Mouse (Mus musculus) mouse trophoblast stem cell (cell line): ENCODE data around the gene Elfn2.

Experiments used
- in situ Hi-C, 2 experiments: fragments of 300-500 bp; cut with MseI, MboI; formaldehyde crosslinking; loops; 2 replicates in 1 of 2; 3 replicates in 1 of 2; pipeline ENCODE4 v1.15.1; 2025

Elfn2 gene

GRCm38 (mm10) chr15:78726697-78727096 is 8.1 kb upstream of the Elfn2 start:
- in situ Hi-C loops: no loop called here

GRCm38 (mm10) chr15:78720532-78720931 is 2.0 kb upstream of the Elfn2 start:
- in situ Hi-C loops: no loop called here

GRCm38 (mm10) chr15:78720094-78720493 is 1.5 kb upstream of the Elfn2 start:
- in situ Hi-C loops: no loop called here

- in situ Hi-C loops: no loop called here
Observed at GRCm38 (mm10) chr15:78719416-78719815, 845 bp upstream of the Elfn2 start.

GRCm38 (mm10) chr15:78716936-78717335 is 1.6 kb downstream of the Elfn2 start:
- in situ Hi-C loops: no loop called here

GRCm38 (mm10) chr15:78715856-78716255 is 2.7 kb downstream of the Elfn2 start:
- in situ Hi-C loops: no loop called here

- in situ Hi-C loops: no loop called here
Observed at GRCm38 (mm10) chr15:78713751-78714150, 4.8 kb downstream of the Elfn2 start.

- in situ Hi-C loops: no loop called here
Observed at GRCm38 (mm10) chr15:78712335-78713258, 6.0 kb downstream of the Elfn2 start.

- in situ Hi-C loops: no loop called here
Observed at GRCm38 (mm10) chr15:78711935-78712334, 6.6 kb downstream of the Elfn2 start.

GRCm38 (mm10) chr15:78710634-78711033 is 7.9 kb downstream of the Elfn2 start:
- in situ Hi-C loops: no loop called here

- in situ Hi-C loops: no loop called here
Observed at GRCm38 (mm10) chr15:78709767-78710166, 8.8 kb downstream of the Elfn2 start.

GRCm38 (mm10) chr15:78706630-78707029 is 11.9 kb downstream of the Elfn2 start:
- in situ Hi-C loops: no loop called here

GRCm38 (mm10) chr15:78704824-78705223 is 13.7 kb downstream of the Elfn2 start:
- in situ Hi-C loops: no loop called here

GRCm38 (mm10) chr15:78704007-78704406 is 14.6 kb downstream of the Elfn2 start:
- in situ Hi-C loops: no loop called here

GRCm38 (mm10) chr15:78700420-78700819 is 18.2 kb downstream of the Elfn2 start:
- in situ Hi-C loops: no loop called here

GRCm38 (mm10) chr15:78699513-78699912 is 19.1 kb downstream of the Elfn2 start:
- in situ Hi-C loops: no loop called here

GRCm38 (mm10) chr15:78698491-78699135 is 20.0 kb downstream of the Elfn2 start:
- in situ Hi-C loops: no loop called here

GRCm38 (mm10) chr15:78698084-78698483 is 20.5 kb downstream of the Elfn2 start:
- in situ Hi-C loops: no loop called here

GRCm38 (mm10) chr15:78695745-78696144 is 22.8 kb downstream of the Elfn2 start:
- in situ Hi-C loops: no loop called here

GRCm38 (mm10) chr15:78692505-78692904 is 26.1 kb downstream of the Elfn2 start:
- in situ Hi-C loops: no loop called here

- in situ Hi-C loops: no loop called here
Observed at GRCm38 (mm10) chr15:78690716-78691115, 27.9 kb downstream of the Elfn2 start.

GRCm38 (mm10) chr15:78686910-78687309 is 31.7 kb downstream of the Elfn2 start:
- in situ Hi-C loops: no loop called here

GRCm38 (mm10) chr15:78684111-78684510 is 34.5 kb downstream of the Elfn2 start:
- in situ Hi-C loops: no loop called here
